Mouse (Mus musculus) ovary, adult 18-20 months (tissue): ENCODE results near the gene Borcs6.

Experiments used
- DNase-seq: peaks from one replicate; pipeline ENCODE4 v3.0.0; 2022; ENCODE audit warnings: low spot score, mixed read lengths

Gene Borcs6

DNA sequence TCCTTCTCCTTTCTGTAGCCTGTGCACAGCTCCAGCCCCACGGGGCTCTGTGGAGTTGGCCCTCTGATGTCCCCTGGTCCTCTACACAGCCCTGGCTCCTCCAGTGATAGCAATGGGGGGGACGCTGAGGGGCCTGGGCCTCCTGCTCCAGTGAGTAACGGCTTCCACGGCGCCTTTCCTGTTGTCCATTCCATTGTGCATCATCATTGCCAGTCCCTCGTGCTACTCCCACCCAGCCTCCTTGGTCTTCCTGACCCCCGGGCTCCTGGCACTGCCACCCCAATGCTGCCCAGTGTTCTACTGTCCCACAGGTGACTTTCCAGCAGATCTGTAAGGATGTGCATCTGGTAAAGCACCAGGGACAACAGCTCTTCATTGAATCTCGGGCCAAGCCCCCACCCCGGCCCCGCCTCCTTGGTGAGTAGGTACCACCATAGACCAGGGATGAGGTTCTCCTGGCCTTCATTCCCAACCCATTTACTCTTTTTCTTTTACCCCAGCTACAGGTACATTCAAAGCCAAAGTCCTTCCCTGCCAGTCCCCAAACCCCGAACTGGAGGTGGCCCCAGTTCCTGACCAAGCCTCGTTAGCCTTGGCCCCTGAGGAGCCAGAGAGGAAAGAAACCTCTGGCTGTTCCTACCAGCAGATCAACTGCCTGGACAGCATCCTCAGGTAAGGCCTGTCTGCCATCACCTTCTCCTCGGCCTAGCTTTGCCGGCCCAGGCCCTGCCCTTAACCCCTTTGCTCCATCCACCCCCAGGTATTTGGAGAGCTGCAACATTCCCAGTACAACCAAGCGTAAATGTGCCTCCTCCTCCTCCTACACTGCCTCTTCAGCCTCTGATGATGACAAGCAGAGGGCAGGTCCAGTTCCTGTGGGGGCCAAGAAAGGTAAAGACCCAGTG lies 44.3 kb downstream of the Borcs6 start:
- DNase-seq = no peak

DNA sequence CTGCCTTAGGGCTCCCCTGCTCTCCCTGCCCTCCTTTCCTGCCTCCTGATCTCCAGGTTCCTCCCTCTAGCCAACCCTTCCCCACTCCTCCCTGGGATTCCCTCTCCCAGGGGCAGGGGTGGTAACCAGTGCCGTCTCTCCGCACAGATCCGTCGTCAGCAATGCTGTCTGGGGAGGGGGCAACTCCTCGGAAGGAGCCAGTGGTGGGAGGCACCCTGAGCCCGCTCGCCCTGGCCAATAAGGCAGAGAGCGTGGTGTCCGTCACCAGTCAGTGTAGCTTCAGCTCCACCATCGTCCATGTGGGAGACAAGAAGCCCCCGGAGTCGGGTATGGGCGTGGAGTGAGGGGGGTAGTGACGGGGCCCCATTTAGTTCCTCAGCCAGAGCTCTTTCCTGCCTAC lies 45.0 kb downstream of the Borcs6 start:
- no peak for DNase-seq

DNA sequence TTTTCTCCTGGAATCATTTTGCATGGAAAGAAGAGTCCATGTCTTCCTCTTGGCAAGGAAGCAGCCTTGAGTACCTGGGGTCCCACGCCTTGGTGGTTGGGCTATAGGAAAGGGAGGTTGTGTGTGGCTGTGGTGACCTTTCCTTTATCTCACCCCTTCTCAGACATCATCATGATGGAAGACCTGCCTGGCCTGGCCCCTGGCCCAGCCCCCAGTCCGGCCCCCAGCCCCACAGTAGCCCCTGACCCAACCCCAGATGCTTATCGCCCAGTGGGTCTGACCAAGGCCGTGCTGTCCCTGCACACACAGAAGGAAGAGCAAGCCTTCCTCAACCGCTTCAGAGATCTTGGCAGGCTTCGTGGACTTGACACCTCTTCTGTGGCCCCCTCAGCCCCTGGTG lies 45.7 kb downstream of the Borcs6 start:
- no peak for DNase-seq

DNA sequence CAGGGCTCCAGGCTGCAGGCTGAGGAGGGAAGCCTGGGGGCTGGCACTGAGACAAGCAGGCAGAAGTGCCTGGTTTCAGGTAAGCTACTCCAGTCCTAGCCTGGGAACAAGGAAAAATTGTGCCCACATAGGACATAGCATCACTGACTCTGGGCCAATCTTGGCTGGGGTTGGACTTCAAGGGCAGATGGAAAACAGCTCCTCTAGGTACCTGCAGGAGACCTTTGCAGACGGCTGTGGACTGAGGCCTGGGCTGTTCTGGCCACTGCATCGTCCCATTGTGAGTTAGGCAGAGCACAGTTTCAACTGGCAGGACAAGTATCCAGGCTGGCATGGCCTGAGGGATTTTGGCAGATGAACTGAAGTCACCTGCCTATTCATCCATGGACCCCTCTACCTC lies 46.3 kb downstream of the Borcs6 start:
- no peak for DNase-seq

DNA sequence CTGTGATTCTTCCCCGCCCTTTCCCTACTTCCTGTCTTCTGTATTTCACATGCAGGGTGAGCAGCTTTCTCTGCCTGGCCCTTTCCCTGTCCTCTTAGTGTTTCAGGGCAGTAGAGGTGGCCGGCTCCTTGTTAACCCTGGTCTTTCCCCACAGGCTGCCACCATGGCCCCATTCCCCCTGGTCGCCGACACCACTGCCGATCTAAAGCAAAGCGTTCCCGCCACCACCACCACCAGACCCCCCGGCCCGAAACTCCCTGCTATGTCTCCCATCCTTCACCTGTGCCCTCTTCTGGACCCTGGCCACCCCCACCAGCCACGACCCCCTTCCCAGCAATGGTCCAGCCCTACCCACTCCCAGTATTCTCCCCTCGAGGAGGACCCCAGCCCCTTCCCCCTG lies 46.8 kb downstream of the Borcs6 start:
- DNase-seq = no peak

DNA sequence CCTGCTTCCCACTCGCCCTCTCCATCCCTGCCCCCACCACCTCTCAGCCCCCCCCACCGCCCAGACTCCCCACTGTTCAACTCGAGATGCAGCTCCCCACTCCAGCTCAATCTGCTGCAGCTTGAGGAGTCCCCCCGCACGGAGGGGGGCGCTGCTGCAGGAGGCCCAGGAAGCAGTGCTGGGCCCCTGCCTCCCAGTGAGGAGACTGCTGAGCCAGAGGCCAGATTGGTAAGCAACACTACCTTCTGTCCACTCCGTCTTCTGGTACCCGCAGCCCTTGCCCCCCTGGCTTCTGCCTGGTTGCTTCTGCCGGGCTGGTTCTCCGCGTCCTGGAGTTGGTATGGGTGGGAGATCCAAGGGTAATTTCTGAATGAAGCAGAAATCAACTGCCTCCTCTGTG lies 47.3 kb downstream of the Borcs6 start:
- DNase-seq = no peak

DNA sequence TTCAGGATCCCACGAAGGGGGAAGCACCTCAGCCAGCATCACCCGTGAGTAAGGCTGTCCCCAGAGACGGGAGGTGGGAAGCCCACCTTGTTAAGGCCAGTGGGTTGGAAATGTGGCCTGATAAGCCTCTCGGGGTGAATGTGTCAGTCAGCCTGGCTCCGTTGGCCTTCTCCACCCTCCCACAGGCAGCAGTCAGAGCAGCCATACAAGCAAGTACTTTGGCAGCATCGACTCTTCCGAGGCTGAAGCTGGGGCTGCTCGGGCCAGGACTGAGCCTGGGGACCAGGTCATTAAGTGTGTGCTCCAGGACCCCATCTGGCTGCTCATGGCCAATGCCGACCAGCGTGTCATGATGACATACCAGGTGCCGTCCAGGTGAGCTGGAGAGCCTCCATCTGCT lies 48.2 kb downstream of the Borcs6 start:
- no peak for DNase-seq

DNA sequence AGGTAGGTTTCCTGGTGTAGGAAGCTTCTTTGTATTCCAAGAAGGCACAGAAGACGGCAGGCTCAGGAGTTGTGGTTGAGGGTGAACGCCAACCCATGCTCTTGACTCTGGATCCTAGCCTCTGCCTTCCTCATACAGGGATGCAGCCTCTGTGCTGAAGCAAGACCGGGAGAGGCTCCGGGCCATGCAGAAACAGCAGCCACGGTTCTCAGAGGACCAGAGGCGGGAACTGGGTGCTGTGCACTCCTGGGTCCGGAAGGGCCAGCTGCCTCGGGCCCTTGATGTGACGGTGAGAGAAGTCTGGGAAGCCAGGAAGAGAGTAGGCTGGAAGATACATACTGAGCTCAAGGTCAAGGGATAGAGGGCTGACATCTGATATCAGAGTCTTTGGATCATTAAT lies 48.7 kb downstream of the Borcs6 start:
- no peak for DNase-seq

DNA sequence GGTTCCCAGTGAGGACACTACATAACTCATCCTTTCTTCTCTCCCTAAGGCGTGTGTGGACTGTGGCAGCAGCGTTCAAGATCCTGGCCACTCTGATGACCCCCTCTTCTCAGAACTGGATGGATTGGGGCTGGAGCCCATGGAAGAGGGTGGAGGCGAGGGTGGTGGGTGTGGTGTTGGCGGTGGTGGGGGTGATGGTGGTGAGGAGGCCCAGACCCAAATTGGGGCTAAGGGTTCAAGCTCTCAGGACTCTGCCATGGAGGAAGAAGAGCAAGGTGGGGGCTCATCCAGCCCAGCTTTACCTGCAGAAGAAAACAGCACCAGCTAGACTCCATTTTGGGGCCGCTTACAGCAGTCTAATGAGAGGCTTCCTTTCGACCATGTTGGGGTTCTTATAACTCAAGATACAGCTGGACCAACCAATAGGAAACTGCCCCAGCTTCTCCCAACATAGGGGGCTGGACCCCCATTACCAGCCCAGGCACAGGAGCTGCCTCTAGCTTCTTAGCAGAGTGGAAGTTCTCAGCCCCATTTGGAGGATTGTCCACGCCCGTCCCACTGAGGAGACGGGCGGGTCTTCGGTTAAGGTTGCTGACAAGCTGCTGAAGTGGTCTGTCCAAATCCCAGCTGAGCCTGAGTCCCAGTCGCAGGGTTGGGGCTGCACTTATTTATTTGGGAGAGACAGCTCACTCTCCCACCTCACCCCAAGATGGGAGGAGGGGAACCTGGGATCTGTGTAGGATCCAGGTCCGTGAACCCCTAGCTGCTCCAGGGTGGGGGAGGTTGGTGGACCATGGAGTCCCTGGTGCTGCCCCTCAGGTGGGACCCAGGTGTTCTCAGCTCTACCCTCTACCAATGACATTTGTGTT lies 49.7 kb downstream of the Borcs6 start:
- DNase-seq = no peak

DNA sequence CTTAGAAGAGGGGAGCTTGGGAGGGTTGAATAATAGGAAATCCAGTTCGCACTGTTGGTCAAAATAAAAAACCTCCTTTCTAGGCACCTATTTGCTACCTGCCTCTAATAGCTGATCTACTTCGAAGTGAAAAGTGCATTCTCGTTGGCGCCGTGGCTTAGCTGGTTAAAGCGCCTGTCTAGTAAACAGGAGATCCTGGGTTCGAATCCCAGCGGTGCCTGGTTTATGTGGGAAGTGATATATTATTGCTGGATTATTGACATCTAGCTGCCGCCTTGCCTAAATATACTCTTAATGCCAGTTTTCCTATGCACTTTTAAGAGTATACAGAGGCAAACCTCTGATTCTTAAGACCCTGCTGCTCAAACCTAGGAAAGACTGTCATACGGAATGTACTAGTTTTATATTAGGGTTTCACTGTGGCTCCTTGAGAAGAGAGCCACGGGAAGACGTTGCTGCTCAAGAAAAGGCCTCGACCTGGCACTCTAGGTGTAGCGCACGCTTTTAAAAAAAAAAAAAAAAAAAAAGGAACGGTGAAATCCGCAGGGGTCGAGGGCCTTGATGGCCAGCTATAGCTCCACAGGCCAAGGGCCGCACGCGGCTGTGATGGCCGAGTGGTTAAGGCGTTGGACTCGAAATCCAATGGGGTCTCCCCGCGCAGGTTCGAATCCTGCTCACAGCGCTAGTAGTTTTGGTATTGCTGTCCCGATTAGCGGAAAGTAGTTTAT lies 51.0 kb downstream of the Borcs6 start:
- DNase-seq = peak; percentile 79
